Mouse (Mus musculus): Measurements from ENCODE around the gene Inppl1. TPM values are rescaled to one million over a fixed set of nuclear protein-coding genes. Genes with fewer than 3 reads are reported as not detected.

Gene Inppl1
- polyA plus RNA-seq (2014; fragmentation: Illumina TruSeq; extraction: RNeasy Lipid Tissue Mini Kit (QIAGEN cat#74804); ENCODE audit: low read depth, low replicate concordance): 12.1 TPM

GRCm38 (mm10) chr7:101837606-101838471, at the start of gene Inppl1:
Gene Inppl1, minus strand, starts transcription at chr7:101838229.

GRCm38 (mm10) chr7:101870629-101871028, 32.6 kb upstream of the Inppl1 start, which contains the start of gene Folr1:
Gene Folr1, minus strand, starts transcription at chr7:101870788.

GRCm38 (mm10) chr7:101863415-101863814, 25.4 kb upstream of the Inppl1 start, which contains the start of gene Anapc15:
Gene Anapc15, plus strand, starts transcription at chr7:101863715.

GRCm38 (mm10) chr7:101857094-101857493, 19.1 kb upstream of the Inppl1 start, which contains the start of gene Folr2:
Gene Folr2, minus strand, starts transcription at chr7:101857194.

DNA sequence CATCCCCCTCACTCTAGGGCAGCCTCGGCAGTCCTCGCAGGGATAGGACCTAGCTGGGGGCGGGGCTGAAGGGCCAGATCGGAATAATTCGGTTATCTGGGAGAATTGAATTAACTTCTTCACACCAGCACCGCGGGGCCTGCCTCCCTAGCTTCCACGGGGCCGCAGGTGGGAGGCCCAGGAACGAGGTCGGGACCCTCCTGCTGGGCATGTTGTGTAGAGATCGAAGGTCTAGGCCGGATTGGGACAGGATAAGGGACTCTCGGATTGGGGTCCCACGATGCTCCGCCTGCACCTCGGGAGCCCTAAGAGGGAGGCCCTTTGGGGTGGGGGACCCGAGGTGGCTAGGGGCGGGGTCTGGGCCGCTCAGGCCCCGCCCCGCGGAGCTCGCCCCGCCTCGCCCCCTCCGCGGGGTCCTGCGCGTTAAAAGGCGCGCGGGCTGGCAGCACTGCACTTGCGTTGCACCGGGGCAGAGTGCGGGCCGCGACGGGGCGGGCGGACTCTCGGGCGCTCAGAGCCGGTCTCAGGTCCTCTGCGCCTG, 20.1 kb downstream of the Inppl1 start, which contains the start of gene Phox2a:
TSS of gene Phox2a (plus strand) at position 453 of the 541 bp plus-strand sequence.

Other genes starting within 250 kb of the Inppl1 start
- 67.9 TPM for gene Clpb, start 174.6 kb downstream of the Inppl1 start, polyA plus RNA-seq (2014; fragmentation: Illumina TruSeq; extraction: RNeasy Lipid Tissue Mini Kit (QIAGEN cat#74804); ENCODE audit: low read depth, low replicate concordance)
- gene Phox2a, start 19.9 kb downstream of the Inppl1 start, polyA plus RNA-seq (2014; fragmentation: Illumina TruSeq; extraction: RNeasy Lipid Tissue Mini Kit (QIAGEN cat#74804); ENCODE audit: low read depth, low replicate concordance): not detected
- 1.6 TPM for gene Folr2, start 19.0 kb upstream of the Inppl1 start, polyA plus RNA-seq (2014; fragmentation: Illumina TruSeq; extraction: RNeasy Lipid Tissue Mini Kit (QIAGEN cat#74804); ENCODE audit: low read depth, low replicate concordance)
- 33.6 TPM for gene Anapc15, start 25.5 kb upstream of the Inppl1 start, polyA plus RNA-seq (2014; fragmentation: Illumina TruSeq; extraction: RNeasy Lipid Tissue Mini Kit (QIAGEN cat#74804); ENCODE audit: low read depth, low replicate concordance)
- gene Folr1, start 32.6 kb upstream of the Inppl1 start, polyA plus RNA-seq (2014; fragmentation: Illumina TruSeq; extraction: RNeasy Lipid Tissue Mini Kit (QIAGEN cat#74804); ENCODE audit: low read depth, low replicate concordance): 6.4 TPM
- gene Lamtor1, start 67.7 kb upstream of the Inppl1 start, polyA plus RNA-seq (2014; fragmentation: Illumina TruSeq; extraction: RNeasy Lipid Tissue Mini Kit (QIAGEN cat#74804); ENCODE audit: low read depth, low replicate concordance): 4.8 TPM
- gene Tomt, start 68.1 kb upstream of the Inppl1 start, polyA plus RNA-seq (2014; fragmentation: Illumina TruSeq; extraction: RNeasy Lipid Tissue Mini Kit (QIAGEN cat#74804); ENCODE audit: low read depth, low replicate concordance): 0.32 TPM
- 252 TPM for gene Lrrc51, start 95.7 kb upstream of the Inppl1 start, polyA plus RNA-seq (2014; fragmentation: Illumina TruSeq; extraction: RNeasy Lipid Tissue Mini Kit (QIAGEN cat#74804); ENCODE audit: low read depth, low replicate concordance)
- gene Numa1, start 95.9 kb upstream of the Inppl1 start, polyA plus RNA-seq (2014; fragmentation: Illumina TruSeq; extraction: RNeasy Lipid Tissue Mini Kit (QIAGEN cat#74804); ENCODE audit: low read depth, low replicate concordance): 28.6 TPM
- 3.4 TPM for gene Il18bp, start 180.5 kb upstream of the Inppl1 start, polyA plus RNA-seq (2014; fragmentation: Illumina TruSeq; extraction: RNeasy Lipid Tissue Mini Kit (QIAGEN cat#74804); ENCODE audit: low read depth, low replicate concordance)
- gene Rnf121, start 227.2 kb upstream of the Inppl1 start, polyA plus RNA-seq (2014; fragmentation: Illumina TruSeq; extraction: RNeasy Lipid Tissue Mini Kit (QIAGEN cat#74804); ENCODE audit: low read depth, low replicate concordance): 11.2 TPM
- 21.1 TPM for gene Xndc1, start 227.3 kb upstream of the Inppl1 start, polyA plus RNA-seq (2014; fragmentation: Illumina TruSeq; extraction: RNeasy Lipid Tissue Mini Kit (QIAGEN cat#74804); ENCODE audit: low read depth, low replicate concordance)
- 0.10 TPM for gene Xntrpc, start 227.5 kb upstream of the Inppl1 start, polyA plus RNA-seq (2014; fragmentation: Illumina TruSeq; extraction: RNeasy Lipid Tissue Mini Kit (QIAGEN cat#74804); ENCODE audit: low read depth, low replicate concordance)
- not detected for gene Trpc2, start 244.9 kb upstream of the Inppl1 start, polyA plus RNA-seq (2014; fragmentation: Illumina TruSeq; extraction: RNeasy Lipid Tissue Mini Kit (QIAGEN cat#74804); ENCODE audit: low read depth, low replicate concordance)